Mouse (Mus musculus) heart, adult 2 months (tissue): ENCODE data around the gene Rrp15.
A peak's percentile ranks its signal among the peaks of the same experiment; 100 is the strongest.

ENCODE experiments used
- CTCF ChIP-seq: fragments of 200-600 bp; IDR thresholded peaks from 2 replicates; pipeline ENCODE4 v1.8.1; 2022; ENCODE audit warnings: antibody characterized with exemption, mild to moderate bottlenecking, moderate library complexity
- EP300 ChIP-seq: fragments of 200-500 bp; IDR thresholded peaks from 2 replicates; pipeline ENCODE4 v1.6.1; 2011; ENCODE audit warnings: low read depth, low read length, control low read depth; ENCODE audit not compliant: insufficient read depth
- POLR2A ChIP-seq: fragments of 200-500 bp; IDR thresholded peaks from 2 replicates; pipeline ENCODE4 v1.6.1; 2011; ENCODE audit warnings: mild to moderate bottlenecking, low read depth, low read length, control low read depth; ENCODE audit not compliant: insufficient read depth

DNA sequence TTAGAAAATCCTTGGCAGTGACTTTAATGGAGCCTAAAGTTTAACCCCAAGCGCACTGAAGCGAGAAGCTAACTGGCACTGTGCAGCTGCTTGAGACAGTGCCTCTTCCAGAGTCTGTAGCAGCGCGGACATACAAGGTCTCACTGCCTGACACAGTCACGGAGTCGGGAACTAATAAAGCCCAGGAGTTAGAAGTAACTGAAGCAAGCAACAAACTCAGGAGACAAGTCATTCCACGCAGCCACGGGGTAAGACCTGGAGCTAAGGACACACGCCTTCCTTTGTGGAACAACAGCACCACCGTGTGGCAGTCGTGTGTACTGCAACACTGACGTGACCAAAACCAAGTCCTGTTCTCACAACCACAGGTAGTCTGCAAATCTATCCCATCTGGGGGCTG, 27.3 kb downstream of the Rrp15 start:
- TF ChIP-seq POLR2A (no peak), CTCF (peak; percentile 99), EP300 (peak; percentile 96)
